Mouse (Mus musculus) cerebellum, adult 9-10 months (tissue): ENCODE data around the gene AC109138.7.
A peak's percentile ranks its signal among the peaks of the same experiment; 100 is the strongest.

Source experiments
- DNase-seq: peaks from one replicate; pipeline ENCODE4 v3.0.0; 2022

The AC109138.7 gene

GRCm38 (mm10) chr19:4257216-4257896, 43.2 kb downstream of the AC109138.7 start:
- peak; percentile 95 for DNase-seq

- DNase-seq, result no peak
These were observed 43.7 kb downstream of the AC109138.7 start for GRCm38 (mm10) chr19:4257897-4258252.

GRCm38 (mm10) chr19:4261038-4261698, 47.0 kb downstream of the AC109138.7 start:
- peak; percentile 24 for DNase-seq

DNA sequence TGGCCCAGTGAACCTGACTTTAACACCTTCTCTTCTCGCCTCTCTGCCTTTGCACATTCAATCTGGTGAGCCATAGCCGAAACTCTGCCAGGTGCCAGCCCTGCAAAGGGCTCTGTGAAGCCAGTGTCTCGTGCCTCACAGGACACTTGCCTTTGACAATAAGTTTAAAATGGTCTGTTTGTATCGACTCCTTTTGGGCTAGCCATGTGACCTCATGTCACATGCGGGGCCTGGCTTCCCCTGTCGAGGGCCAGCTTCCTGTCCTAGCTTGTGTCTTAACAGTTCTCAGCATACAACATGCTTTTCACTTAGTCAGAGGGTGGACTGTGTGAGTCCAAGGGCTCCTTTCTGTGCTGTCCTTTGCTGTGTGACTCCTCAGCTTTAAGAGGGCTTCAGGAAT, 48.6 kb downstream of the AC109138.7 start:
- no peak for DNase-seq

GRCm38 (mm10) chr19:4263702-4264101, 49.5 kb downstream of the AC109138.7 start:
- DNase-seq, result no peak

DNA sequence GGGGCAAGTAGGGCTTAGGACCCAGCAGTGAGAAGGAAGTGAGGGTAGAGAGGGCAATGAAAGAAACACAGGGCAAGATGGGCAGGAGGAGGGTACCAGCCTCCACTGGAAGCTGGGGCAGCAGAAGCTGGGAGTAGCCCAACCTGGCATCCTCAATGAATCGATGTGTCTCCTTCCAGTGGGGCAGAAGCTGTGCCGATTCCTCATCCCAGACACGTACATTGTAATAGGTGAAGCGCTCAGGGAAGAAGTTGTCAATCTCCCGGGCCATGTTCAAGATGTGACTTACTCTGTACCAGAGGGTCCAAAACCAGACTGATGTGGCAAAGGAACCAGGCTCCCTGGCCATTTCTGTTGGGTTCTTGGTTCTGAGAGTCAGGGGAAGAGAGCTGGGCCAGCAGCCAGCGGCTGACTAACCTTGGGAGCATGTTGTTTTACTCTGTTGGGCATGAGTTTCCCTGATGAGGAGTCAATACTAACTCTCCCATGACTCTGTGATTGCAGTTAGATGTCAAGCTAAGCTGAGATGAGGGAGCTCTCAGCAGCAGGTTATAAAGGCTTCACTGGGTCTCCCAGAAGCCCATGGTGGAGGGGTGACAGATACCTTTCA, 50.1 kb downstream of the AC109138.7 start:
- no peak for DNase-seq

GRCm38 (mm10) chr19:4265956-4266355, 51.8 kb downstream of the AC109138.7 start:
- DNase-seq, result peak; percentile 24

GRCm38 (mm10) chr19:4268566-4269361, 54.6 kb downstream of the AC109138.7 start, which contains the start of gene Ssh3:
Ssh3 (minus strand) TSS chr19:4269180.
- DNase-seq, result peak; percentile 84

GRCm38 (mm10) chr19:4270187-4270586, 56.0 kb downstream of the AC109138.7 start:
- DNase-seq, result no peak

- no peak for DNase-seq
These were observed 56.8 kb downstream of the AC109138.7 start for GRCm38 (mm10) chr19:4270972-4271371.

GRCm38 (mm10) chr19:4279487-4279886, 65.3 kb downstream of the AC109138.7 start:
- no peak for DNase-seq

- DNase-seq, result no peak
These were observed 66.3 kb downstream of the AC109138.7 start for GRCm38 (mm10) chr19:4280425-4280824.
